Mouse (Mus musculus) forebrain, embryonic 15.5 days (tissue): ENCODE data around the gene Col9a1. TPM values are rescaled to one million over a fixed set of nuclear protein-coding genes. Genes with fewer than 3 reads are reported as not detected.

Source experiments
- ATAC-seq: fragments of 200-750 bp; cut with Nextera tagmentation; replicated peaks from 2 replicates; pipeline ENCODE4 v1.8.0; 2017; ENCODE audit warnings: mild to moderate bottlenecking, moderate TSS enrichment, moderate library complexity
- H3K27ac ChIP-seq: fragments of 300-500 bp; sonication (generic); replicated peaks from 2 replicates; pipeline ENCODE4 v1.5.1; 2015; ENCODE audit warnings: mild to moderate bottlenecking, inconsistent platforms
- H3K27me3 ChIP-seq: fragments of 300-500 bp; sonication (generic); 2 replicates; pipeline ENCODE4 v1.6.1; 2015; ENCODE audit warnings: inconsistent platforms
- H3K36me3 ChIP-seq: fragments of 300-500 bp; sonication (generic); 2 replicates; pipeline ENCODE4 v1.6.1; 2015; ENCODE audit warnings: mild to moderate bottlenecking, inconsistent platforms
- H3K4me1 ChIP-seq: fragments of 300-500 bp; sonication (generic); 2 replicates; pipeline ENCODE4 v1.6.1; 2015; ENCODE audit warnings: inconsistent platforms
- H3K4me2 ChIP-seq: fragments of 300-500 bp; sonication (generic); replicated peaks from 2 replicates; pipeline ENCODE4 v1.6.1; 2015; ENCODE audit warnings: mild to moderate bottlenecking, inconsistent platforms
- H3K4me3 ChIP-seq: fragments of 300-500 bp; sonication (generic); 2 replicates; pipeline ENCODE4 v1.5.1; 2015; ENCODE audit warnings: mild to moderate bottlenecking, inconsistent platforms
- H3K9ac ChIP-seq: fragments of 300-500 bp; sonication (generic); replicated peaks from 2 replicates; pipeline ENCODE4 v1.6.1; 2015; ENCODE audit warnings: mild to moderate bottlenecking, inconsistent platforms
- H3K9me3 ChIP-seq: fragments of 300-500 bp; sonication (generic); 2 replicates; pipeline ENCODE4 v1.6.1; 2016; ENCODE audit warnings: inconsistent platforms
- WGBS: fragments of 180-500 bp; shearing (Covaris S2); methylation state at CpG from one replicate; pipeline ENCODE4 v1.1.7; 2015; ENCODE audit warnings: mixed read lengths; 5-methylcytosine and 5-hydroxymethylcytosine counted together
- polyA plus RNA-seq: library from polyadenylated mRNA; unstranded; fragments of >200 nt; fragmentation: Nextera tagmentation; extraction: Ambion mirVana; gene quantifications from 2 replicates; pipeline ENCODE4 v1.2.1, GENCODE M21; 2015

Gene Col9a1
- polyA plus RNA-seq, 1 experiment from 2014 or later, result 1.3 TPM

DNA sequence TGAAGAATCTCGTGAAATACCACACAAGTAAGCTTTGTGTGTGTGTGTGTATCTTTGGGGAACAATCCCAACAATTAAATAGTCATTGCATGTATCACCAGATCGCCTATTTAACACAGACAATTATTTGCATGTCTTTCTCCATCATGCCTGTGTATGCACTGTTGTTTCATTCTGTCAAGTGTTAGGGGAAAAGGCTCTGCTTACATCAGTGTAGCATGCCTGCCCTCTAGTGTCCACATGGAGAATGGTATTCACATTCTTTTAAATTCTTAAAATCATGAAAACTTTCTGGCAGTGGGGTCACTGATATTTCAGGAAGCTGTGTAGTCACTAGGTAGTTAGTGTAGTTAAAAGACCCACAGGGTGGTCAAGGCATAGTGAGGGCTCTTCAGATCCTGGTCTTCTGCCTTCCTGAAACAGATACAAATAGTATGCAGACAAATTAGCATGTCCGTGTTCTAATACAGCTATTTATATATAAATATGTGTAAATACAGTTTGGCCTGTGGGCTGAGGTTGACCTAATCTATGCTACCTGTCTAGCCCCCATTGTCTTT, 71.8 kb downstream of the Col9a1 start:
- Histone ChIP-seq H3K27ac (peak overlapping the region; percentile 1; the same call in 1 of the 2 replicates), H3K27me3 (no peaks in the 10 kb centered on the region), H3K4me2 (no peak overlapping the region), H3K4me3 (no peak overlapping the region), H3K4me1 (peaks cover 9% of the 10 kb centered on the region), H3K9ac (no peak overlapping the region), H3K36me3 (no peaks in the 10 kb centered on the region), H3K9me3 (no peaks in the 10 kb centered on the region)
- peak; percentile 91 for ATAC-seq
- WGBS, result 44% methylated on average over 3 of the region's 3 CpGs

GRCm38 (mm10) chr1:24257961-24258360, 80.6 kb downstream of the Col9a1 start:
- Histone ChIP-seq H3K4me1 (no peaks in the 10 kb centered on the region), H3K9me3 (no peaks in the 10 kb centered on the region), H3K9ac (no peak overlapping the region), H3K27me3 (no peaks in the 10 kb centered on the region), H3K27ac (no peak overlapping the region), H3K36me3 (no peaks in the 10 kb centered on the region), H3K4me3 (no peak overlapping the region), H3K4me2 (no peak overlapping the region)
- ATAC-seq, result no peak
- WGBS, result 50% methylated on average over 5 of the region's 5 CpGs

GRCm38 (mm10) chr1:24259419-24259818, 82.0 kb downstream of the Col9a1 start:
- Histone ChIP-seq H3K36me3 (no peaks in the 10 kb centered on the region), H3K9ac (no peak overlapping the region), H3K4me2 (no peak overlapping the region), H3K4me3 (no peak overlapping the region), H3K27me3 (no peaks in the 10 kb centered on the region), H3K27ac (no peak overlapping the region), H3K4me1 (no peaks in the 10 kb centered on the region), H3K9me3 (no peaks in the 10 kb centered on the region)
- no peak for ATAC-seq
- 77% methylated on average over 6 of the region's 6 CpGs for WGBS

DNA sequence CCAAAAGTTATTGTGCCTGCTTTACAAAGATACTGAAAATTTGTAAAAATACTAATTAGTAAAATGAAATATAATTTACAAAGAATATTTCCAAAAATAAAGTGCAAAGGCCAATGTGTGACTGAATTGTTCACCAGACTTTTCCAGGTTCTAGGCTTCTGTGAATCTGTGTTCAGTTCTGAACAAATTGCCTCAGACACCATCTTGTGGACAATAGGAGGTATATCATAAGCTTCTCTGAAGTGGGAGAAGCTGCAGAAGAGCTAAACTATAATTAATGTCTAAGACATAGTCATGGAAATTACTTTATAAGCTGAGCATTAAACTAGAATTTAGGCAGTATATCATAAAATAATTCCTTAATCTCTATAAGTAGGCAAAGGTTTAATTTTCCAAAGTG, 83.8 kb downstream of the Col9a1 start:
- H3K4me3 ChIP-seq, result no peak overlapping the region
- H3K9ac ChIP-seq, result no peak overlapping the region
- H3K9me3 ChIP-seq, result no peaks in the 10 kb centered on the region
- H3K36me3 ChIP-seq, result no peaks in the 10 kb centered on the region
- H3K4me1 ChIP-seq, result no peaks in the 10 kb centered on the region
- no peak overlapping the region for H3K27ac ChIP-seq
- ATAC-seq, result no peak
- H3K4me2 ChIP-seq, result no peak overlapping the region
- H3K27me3 ChIP-seq, result no peaks in the 10 kb centered on the region

DNA sequence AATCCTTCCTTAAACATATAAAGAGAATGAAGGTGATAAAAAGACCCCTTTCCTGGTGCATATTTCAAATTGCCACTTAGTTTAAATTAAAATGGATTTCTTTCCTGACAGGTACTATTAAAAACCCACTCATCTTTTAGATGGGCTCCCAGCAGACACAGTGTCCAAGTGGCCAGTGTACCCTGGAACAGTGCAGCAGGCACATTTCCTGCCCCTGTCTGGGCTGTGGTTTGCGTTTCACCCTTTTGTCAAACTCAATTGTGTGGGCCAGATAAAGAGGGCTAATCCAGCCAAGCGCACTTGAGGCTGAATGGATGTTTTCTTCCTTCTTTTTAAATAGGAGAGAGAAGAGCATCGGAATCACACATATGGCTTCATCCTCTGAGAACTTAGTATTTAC, 89.6 kb downstream of the Col9a1 start:
- Histone ChIP-seq H3K9me3 (no peaks in the 10 kb centered on the region), H3K4me3 (no peak overlapping the region), H3K36me3 (no peaks in the 10 kb centered on the region), H3K4me2 (no peak overlapping the region), H3K9ac (no peak overlapping the region), H3K4me1 (no peaks in the 10 kb centered on the region), H3K27me3 (no peaks in the 10 kb centered on the region), H3K27ac (no peak overlapping the region)
- 3% methylated on average over 3 of the region's 3 CpGs for WGBS
- no peak for ATAC-seq

DNA sequence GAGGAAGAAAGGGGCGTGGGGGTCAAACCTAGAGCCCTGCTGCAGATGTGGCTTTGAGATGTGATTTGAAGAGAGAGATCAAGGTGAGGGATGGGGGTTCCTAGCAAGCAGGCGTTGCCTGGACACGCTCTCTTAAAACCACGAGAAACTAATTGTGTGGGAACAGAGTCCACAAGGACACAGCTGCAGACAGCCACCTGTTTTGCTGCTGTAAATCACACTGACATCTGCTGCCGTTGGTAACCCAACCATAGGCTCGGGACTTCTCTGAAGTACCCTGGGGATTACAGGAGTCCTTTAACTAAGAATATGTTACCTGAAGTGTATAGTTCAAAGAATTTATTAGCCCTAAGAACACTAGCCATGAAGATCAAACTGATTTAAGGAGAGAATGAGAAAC, 109.0 kb downstream of the Col9a1 start:
- WGBS, result 65% methylated on average over 6 of the region's 6 CpGs

DNA sequence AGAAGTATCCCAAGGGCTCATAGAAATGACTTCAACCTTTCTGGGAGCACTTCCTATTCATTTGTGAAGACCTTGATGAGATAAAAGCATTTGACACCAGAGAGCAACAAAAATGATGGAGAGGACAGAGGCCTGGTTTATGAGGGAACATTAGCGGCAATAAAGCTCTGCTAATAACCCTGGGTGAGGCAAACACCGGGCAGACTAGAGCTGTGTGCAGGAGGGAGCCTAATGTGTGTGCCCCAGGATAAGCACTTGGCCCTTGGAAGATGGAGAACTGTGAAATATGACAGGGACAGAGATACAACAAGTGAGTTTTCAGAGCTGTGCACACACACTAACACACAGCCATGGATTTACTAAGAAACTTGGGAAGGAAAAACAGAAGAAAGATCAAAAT, 115.1 kb downstream of the Col9a1 start:
- Histone ChIP-seq H3K4me3 (no peak overlapping the region), H3K27ac (no peak overlapping the region), H3K9ac (no peak overlapping the region), H3K9me3 (no peaks in the 10 kb centered on the region), H3K27me3 (no peaks in the 10 kb centered on the region), H3K36me3 (no peaks in the 10 kb centered on the region), H3K4me1 (no peaks in the 10 kb centered on the region), H3K4me2 (no peak overlapping the region)
- 77% methylated on average over 2 of the region's 2 CpGs for WGBS
- ATAC-seq, result no peak

More for the DNA sequence above, 109.0 kb downstream of the Col9a1 start:
- Histone ChIP-seq H3K9me3 (no peaks in the 10 kb centered on the region), H3K27ac (no peak overlapping the region), H3K4me1 (no peaks in the 10 kb centered on the region), H3K36me3 (no peaks in the 10 kb centered on the region), H3K4me3 (no peak overlapping the region), H3K4me2 (no peak overlapping the region), H3K9ac (no peak overlapping the region), H3K27me3 (no peaks in the 10 kb centered on the region)
- ATAC-seq, result no peak

- ATAC-seq, result no peak
- H3K4me1 ChIP-seq, result no peaks in the 10 kb centered on the region
- H3K27ac ChIP-seq, result no peak overlapping the region
- no peak overlapping the region for H3K4me3 ChIP-seq
- 84% methylated on average over 7 of the region's 7 CpGs for WGBS
- no peaks in the 10 kb centered on the region for H3K9me3 ChIP-seq
- no peaks in the 10 kb centered on the region for H3K36me3 ChIP-seq
- no peak overlapping the region for H3K9ac ChIP-seq
- H3K4me2 ChIP-seq, result no peak overlapping the region
- H3K27me3 ChIP-seq, result no peaks in the 10 kb centered on the region
Measured at GRCm38 (mm10) chr1:24294979-24295942, 117.9 kb downstream of the Col9a1 start.

- H3K4me1 ChIP-seq, result peaks cover 3% of the 10 kb centered on the region; the same call in 1 of the 2 replicates
- no peaks in the 10 kb centered on the region for H3K36me3 ChIP-seq
- no peaks in the 10 kb centered on the region for H3K27me3 ChIP-seq
- H3K9ac ChIP-seq, result no peak overlapping the region
- no peak overlapping the region for H3K4me3 ChIP-seq
- no peak overlapping the region for H3K4me2 ChIP-seq
- WGBS, result 93% methylated on average over 3 of the region's 3 CpGs
- ATAC-seq, result no peak
- H3K27ac ChIP-seq, result no peak overlapping the region
- 0 out of 2 replicates have a peak, but pooled peaks cover 3% of the 10 kb centered on the region for H3K9me3 ChIP-seq
Measured at GRCm38 (mm10) chr1:24300700-24301099, 123.3 kb downstream of the Col9a1 start.

Other genes starting within 250 kb of the Col9a1 start
- gene Sdhaf4, start 172.0 kb upstream of the Col9a1 start, polyA plus RNA-seq, result 102 and 112 TPM in 2 replicates
- gene Fam135a, start 77.3 kb upstream of the Col9a1 start, polyA plus RNA-seq, result 31.0 and 32.2 TPM in 2 replicates